Mouse (Mus musculus) lung, adult 2 months (tissue): Measurements from ENCODE around the gene Hoxa10. TPM values are rescaled to one million over a fixed set of nuclear protein-coding genes. Genes with fewer than 3 reads are reported as not detected.

Experiments
- DNase-seq: peaks from one replicate; pipeline ENCODE4 v3.0.0; 2022
- H3K4me1 ChIP-seq: fragments of 200-500 bp; 2 replicates; pipeline ENCODE4 v1.6.1; 2011; ENCODE audit warnings: low read length; ENCODE audit not compliant: control insufficient read depth, insufficient read depth
- H3K4me3 ChIP-seq: fragments of 200-500 bp; replicated peaks from 2 replicates; pipeline ENCODE3; 2011; ENCODE audit warnings: low read depth, mild to moderate bottlenecking, control low read depth, low read length; ENCODE audit errors: extremely low read depth
- CTCF ChIP-seq: fragments of 200-500 bp; IDR thresholded peaks from 2 replicates; pipeline ENCODE4 v1.5.1; 2011; ENCODE audit warnings: mild to moderate bottlenecking, low read length, control low read depth; ENCODE audit not compliant: insufficient read depth
- POLR2A ChIP-seq: fragments of 200-500 bp; IDR thresholded peaks from 2 replicates; pipeline ENCODE4 v1.6.1; 2011; ENCODE audit warnings: low read depth, mild to moderate bottlenecking, control low read depth, low read length, borderline replicate concordance; ENCODE audit errors: extremely low read depth
- WGBS: fragments of 180-500 bp; shearing (Covaris S2); methylation state at CpG from one replicate; pipeline ENCODE4 v1.1.7; 2018; 5-methylcytosine and 5-hydroxymethylcytosine counted together
- polyA plus RNA-seq: library from polyadenylated mRNA; depleted of rRNA; stranded (reverse); fragments of >200 nt; gene quantifications from 2 replicates; pipeline ENCODE4 v1.2.3, GENCODE M21; 2012

The Hoxa10 gene
- polyA plus RNA-seq, 1 experiment, result not detected

DNA sequence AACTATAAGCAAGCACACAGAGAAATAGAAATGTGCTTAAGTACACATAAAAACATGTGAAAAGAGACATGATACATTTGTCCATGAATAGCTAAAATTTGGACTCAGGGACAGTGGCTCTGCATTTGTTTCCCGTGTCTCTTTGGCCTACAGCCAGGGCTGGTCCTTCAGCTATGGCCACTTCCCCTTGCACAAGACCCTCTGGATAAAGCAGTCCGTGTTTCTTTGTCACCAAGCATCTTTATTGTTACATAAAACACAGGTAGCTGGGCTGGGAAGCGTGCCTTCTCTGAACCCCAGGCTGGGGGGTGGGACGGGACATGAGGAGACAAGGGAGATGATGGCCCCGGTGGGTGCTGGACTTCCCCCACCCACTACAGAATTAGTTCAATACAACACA, 26.4 kb downstream of the Hoxa10 start:
- WGBS, result 38% methylated on average over 5 of the region's 5 CpGs
- TF ChIP-seq POLR2A, result no peak
- no peak for TF ChIP-seq CTCF
- no peak for DNase-seq

DNA sequence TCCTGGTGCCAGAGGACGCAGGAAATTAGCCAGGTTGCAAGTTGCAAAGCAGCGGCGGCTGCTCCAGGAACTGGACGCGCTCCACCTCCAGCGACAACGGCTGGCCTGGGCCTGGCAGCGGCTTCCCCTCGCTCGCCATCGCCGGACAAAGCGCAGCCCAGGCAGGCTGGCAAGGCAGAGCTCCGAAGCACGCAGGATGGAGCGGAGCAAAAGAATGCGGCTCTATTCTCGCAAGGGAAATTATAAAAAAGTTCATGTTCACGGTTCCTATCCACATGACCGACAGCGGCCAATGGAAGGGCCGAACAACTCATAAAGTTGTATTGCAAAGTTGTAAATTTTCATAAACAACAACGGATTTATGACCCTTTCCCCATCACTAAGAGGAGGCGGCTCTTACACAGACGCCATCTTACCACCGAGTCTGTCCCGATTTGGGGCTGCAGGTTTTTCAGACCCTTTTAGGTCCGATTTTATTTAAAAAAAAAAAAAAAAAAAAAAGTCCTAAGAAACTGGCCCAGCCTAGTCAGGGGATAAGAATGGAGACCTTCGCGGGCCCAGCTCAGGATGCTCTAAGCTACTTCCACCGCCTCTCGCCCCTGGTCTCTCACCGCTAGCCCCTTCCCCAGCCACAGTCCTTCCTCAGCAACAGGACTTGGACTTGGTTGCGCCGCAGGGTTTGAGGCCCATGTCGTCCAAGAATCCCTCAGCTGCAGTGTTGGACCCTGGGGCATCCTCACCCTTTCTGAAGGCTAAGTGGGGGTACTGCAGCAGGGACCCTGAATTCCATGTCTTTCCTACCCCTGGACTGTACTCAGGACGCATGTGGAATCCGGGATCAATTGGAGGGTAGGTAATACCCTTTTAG, 27.3 kb downstream of the Hoxa10 start, which contains the start of the genes Hoxa3 and Gm28308:
Gene Hoxa3, minus strand, starts transcription at position 218 of the 868 bp plus-strand sequence.
Gene Gm28308, minus strand, starts transcription at position 221 of the 868 bp plus-strand sequence.
- Histone ChIP-seq H3K4me1 (peaks cover 15% of the 10 kb centered on the region), H3K4me3 (peak within 1 kb of the TSS; percentile 69)
- TF ChIP-seq POLR2A, result peak; percentile 40; the same call in 1 of the 2 replicates
- no peak for TF ChIP-seq CTCF
- 11% methylated on average over 38 of the region's 38 CpGs for WGBS
- DNase-seq, result no peak

More for the DNA sequence above, 26.4 kb downstream of the Hoxa10 start:
- Histone ChIP-seq H3K4me3 (no peak overlapping the region), H3K4me1 (peaks cover 12% of the 10 kb centered on the region)

DNA sequence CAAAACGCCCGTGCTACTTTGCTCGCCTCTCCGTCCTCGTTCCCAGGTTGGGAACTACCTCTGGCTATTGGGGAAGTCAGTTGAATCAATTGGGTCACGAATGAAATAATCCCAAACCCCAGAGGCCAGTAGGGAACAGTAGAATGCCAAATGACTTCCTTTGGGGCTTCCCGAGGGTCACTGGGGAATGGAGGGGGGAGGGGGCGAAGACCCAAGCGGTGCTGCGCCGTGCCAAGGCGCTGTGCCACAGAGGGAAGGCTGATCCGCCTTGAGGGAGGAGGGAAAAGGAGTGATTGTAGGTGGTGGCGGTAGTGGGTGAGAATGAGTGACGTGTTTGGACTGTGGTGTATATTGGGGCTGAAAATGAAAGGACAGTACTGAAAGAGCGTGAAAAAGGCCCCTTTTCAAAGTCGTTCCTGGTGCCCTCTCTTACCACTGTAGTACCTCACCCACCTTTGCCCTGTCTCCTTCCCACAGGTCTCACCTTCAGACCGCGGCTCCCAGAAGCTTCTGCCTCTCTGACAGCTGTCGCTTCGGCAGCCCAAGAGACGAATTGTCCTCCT, 28.0 kb downstream of the Hoxa10 start:
- Histone ChIP-seq H3K4me3 (peak overlapping the region; percentile 69), H3K4me1 (peaks cover 15% of the 10 kb centered on the region)
- 6% methylated on average over 22 of the region's 22 CpGs for WGBS
- TF ChIP-seq POLR2A (no peak), CTCF (no peak)
- DNase-seq, result no peak

DNA sequence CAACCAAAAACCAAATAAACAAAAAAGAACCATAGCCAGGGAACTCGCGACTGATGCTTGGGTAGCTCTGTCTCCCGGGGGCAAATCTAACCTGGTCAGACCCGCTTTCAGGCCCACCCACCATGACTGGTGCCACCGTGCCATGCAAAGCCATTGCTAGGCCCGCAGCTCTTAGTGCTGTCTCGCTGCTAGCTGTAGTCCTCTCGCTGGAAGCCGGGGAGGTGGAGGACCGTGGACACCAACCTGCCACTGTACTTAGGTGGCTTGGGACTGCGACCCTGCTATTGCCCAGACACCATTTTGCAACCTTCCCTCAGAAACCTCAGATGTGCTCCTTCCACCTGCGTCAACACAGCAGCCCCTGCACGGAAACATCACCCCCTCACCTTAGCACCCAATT, 28.7 kb downstream of the Hoxa10 start:
- no peak for TF ChIP-seq POLR2A
- TF ChIP-seq CTCF, result no peak
- H3K4me1 ChIP-seq, result peaks cover 15% of the 10 kb centered on the region
- WGBS, result 7% methylated on average over 13 of the region's 13 CpGs

DNA sequence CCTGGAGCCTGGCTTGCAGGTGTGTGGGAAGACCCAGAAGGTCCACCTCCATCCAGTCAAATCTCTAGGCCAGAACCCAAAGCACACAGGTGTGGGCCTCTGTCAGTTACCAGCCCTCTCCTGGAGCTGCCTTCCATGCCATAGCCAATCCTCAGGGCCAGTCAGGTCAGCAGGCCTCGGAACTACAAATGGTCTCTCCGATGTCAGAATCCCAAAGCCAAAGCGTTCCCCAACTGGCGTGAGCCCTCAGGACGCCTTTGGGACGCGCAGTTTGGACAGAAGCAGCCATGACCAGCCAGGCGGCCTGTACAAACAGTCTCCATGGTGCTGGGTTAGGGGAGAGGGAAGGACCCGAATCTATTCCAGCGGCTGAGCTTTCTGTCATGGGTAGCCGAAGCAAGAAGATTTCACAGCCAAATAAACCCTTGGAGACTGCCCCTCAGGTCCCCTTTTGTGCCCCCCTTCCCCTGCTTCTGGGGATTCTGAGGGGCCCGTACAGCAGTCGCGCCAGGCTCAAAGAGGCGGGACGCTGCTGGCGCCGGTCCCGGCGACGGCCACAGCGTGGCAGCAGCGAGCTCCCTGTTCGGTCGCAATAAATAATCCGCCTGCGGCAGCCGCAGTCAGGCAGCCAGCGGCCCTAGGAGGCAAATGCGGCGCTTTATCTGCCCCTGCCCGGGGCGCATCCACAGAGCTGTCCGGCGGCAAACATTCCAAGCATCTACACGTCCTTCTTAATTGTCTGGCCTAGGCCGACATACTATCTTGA, 29.3 kb downstream of the Hoxa10 start:
- WGBS, result 4% methylated on average over 37 of the region's 37 CpGs
- H3K4me3 ChIP-seq, result peak overlapping the region; percentile 69
- H3K4me1 ChIP-seq, result peaks cover 15% of the 10 kb centered on the region
- TF ChIP-seq CTCF (peak; percentile 44; the same call in 1 of the 2 replicates), POLR2A (peak; percentile 51; the same call in 1 of the 2 replicates)
- peak; percentile 81 for DNase-seq

More for the DNA sequence above, 28.7 kb downstream of the Hoxa10 start:
- DNase-seq, result no peak
- H3K4me3 ChIP-seq, result peak overlapping the region; percentile 69

DNA sequence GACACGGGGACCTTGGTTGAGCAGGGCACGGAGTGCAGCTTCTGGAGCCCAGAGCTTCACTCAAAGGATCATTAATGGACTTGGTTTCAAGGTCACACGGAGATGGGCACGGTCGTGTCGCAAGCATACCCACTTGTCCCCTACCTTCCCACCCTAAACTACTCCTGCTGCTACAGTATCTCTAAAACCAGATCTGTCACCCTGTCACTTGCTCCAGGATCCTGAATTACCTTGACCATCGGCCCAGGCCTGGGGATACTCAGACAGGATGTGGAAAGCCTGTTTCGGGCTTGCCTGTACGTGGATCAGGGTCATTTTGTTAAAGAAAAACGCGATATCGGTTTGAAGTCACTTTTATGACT, 31.0 kb downstream of the Hoxa10 start:
- TF ChIP-seq CTCF, result no peak
- no peak for TF ChIP-seq POLR2A
- Histone ChIP-seq H3K4me3 (no peak overlapping the region), H3K4me1 (peaks cover 15% of the 10 kb centered on the region)
- DNase-seq, result no peak
- WGBS, result 57% methylated on average over 12 of the region's 12 CpGs

DNA sequence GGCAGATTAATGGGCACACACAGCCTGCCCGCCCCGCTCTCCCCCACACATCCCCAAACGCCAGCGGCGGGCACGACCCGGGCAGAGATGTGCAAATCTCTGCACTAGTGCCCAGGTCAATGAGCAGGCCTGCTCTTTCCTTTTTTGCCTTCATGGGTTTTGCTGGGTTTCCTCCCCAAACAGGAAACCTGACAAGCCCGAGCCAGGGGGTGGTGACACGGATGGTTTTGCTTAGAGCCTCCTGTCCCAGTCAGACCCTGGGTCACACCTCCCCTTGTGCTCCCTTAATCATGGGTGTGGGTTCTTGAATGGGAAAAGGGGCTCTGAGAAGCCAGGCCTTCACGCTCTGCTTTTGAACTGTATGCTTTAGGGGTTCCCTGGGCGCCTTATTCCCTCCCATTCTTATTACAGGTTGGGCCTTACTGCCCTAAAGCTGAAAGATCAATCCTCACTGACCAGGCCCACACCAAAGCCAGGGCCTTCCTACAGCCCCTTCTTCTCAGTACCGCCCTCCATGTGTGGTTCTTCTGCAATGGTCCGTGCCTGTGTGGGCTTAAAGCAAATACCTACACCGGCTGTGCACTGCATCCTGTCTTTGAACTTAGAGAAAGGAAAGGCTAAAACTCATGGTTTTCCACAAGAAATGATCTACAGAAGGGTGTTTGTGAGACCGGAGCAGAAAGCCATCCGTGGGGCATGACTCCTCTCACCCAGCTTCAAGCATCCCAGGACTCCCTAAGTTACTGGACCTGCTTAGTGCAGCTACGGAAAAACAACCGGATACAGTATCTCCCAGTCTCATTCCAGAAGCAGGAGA, 31.6 kb downstream of the Hoxa10 start:
- no peak for DNase-seq
- peaks cover 15% of the 10 kb centered on the region for H3K4me1 ChIP-seq
- TF ChIP-seq CTCF, result no peak
- no peak for TF ChIP-seq POLR2A
- 31% methylated on average over 18 of the region's 18 CpGs for WGBS
- peak overlapping the region; percentile 48 for H3K4me3 ChIP-seq

DNA sequence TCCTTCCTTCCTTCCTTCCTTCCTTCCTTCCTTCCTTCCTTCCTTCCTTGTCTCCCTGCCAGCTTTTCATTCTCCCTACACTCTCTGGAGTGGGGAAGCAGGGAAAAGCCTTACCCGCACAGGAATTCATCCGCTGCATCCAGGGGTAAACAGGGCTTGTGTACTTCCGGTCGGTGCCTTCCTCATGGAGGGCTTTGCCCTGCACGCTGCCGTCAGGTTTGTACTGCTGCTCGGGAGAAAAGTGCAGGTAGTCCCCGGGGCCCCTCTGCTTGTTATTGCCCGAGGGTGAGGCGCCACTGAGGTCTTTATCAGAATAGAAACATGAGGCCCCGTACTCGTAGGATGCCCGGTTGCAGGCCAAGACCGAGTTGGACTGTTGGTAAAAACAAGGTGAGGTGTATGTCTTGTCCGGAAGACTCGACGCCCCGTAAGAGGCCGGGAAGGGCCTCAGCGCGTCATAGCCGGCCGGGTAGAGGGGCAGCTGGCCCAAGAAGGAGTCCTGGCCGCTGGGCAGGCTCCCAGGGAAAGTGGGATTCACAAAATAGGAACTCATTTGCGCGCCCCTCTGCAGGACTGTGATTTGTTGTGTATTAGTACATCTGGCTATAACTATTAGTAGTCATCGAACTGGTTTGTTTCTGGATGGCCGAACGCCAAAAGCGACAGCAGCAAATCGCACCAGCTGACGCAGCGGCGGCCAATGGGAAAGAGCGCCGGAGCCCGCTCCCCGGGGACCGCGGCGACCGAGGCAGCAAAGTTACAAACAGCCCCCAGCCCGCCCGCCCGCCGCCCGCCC, 32.4 kb downstream of the Hoxa10 start, which contains the start of gene Hoxa6:
Gene Hoxa6, minus strand, starts transcription at position 651 of the 796 bp plus-strand sequence.
- Histone ChIP-seq H3K4me1 (peaks cover 12% of the 10 kb centered on the region), H3K4me3 (peak within 1 kb of the TSS; percentile 50)
- WGBS, result 13% methylated on average over 47 of the region's 47 CpGs
- TF ChIP-seq CTCF (no peak), POLR2A (no peak)
- DNase-seq, result no peak

DNA sequence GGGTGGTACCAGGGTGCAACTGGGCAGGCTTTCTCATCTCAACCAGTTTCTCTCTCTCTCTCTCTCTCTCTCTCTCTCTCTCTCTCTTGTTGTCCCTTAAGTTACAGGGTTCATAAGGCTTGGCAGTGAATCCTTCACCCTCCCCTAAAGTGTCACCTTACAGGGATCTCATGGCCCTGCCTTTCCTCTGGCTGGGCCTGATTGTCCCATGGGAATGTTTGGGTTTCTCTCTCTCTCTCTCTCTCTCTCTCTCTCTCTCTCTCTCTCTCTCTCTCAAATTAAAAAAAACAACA, 33.0 kb downstream of the Hoxa10 start:
- DNase-seq, result no peak
- TF ChIP-seq POLR2A, result no peak
- no peak for TF ChIP-seq CTCF
- H3K4me3 ChIP-seq, result no peak overlapping the region
- peaks cover 8% of the 10 kb centered on the region for H3K4me1 ChIP-seq
